Mouse (Mus musculus) granulocyte monocyte progenitor cell, adult 5-6 weeks (primary cell): ENCODE data around the gene Atg2b. TPM values are rescaled to one million over a fixed set of nuclear protein-coding genes. Genes with fewer than 3 reads are reported as not detected.
A peak's percentile ranks its signal among the peaks of the same experiment; 100 is the strongest.

Experiments
- ATAC-seq: replicated peaks from 2 replicates; pipeline ENCODE4 v1.8.0; 2016; ENCODE audit warnings: mild to moderate bottlenecking, moderate TSS enrichment, inconsistent platforms; ENCODE audit not compliant: poor library complexity, severe bottlenecking
- total RNA-seq, 2 experiments: library from RNA; stranded (forward) in 1 of 2; stranded (reverse) in 1 of 2; fragments of 200-712, 200-1000 nt in 1 of 2; fragments of >200 nt in 1 of 2; fragmentation: Nextera tagmentation in 1 of 2; gene quantifications; 2 replicates each; pipeline ENCODE4 v1.2.3; 2014 to 2017

The Atg2b gene
- total RNA-seq (2014; fragmentation: Nextera tagmentation) = 38.3 and 40.6 TPM in 2 replicates
- total RNA-seq (2017) = 18.9 and 21.2 TPM in 2 replicates

GRCm38 (mm10) chr12:105685001-105685691, at the start of gene Atg2b:
Atg2b (minus strand) TSS chr12:105685211.
- ATAC-seq = peak; percentile 78

- peak; percentile 62 for ATAC-seq
Measured at GRCm38 (mm10) chr12:105733370-105734159, 48.6 kb upstream of the Atg2b start.

- peak; percentile 44; the same call in 1 of the 2 replicates for ATAC-seq
Measured at GRCm38 (mm10) chr12:105730851-105731460, 45.9 kb upstream of the Atg2b start.

GRCm38 (mm10) chr12:105727964-105728363, 43.0 kb upstream of the Atg2b start:
- ATAC-seq = peak; percentile 61

- no peak for ATAC-seq
Measured at GRCm38 (mm10) chr12:105727268-105727667, 42.3 kb upstream of the Atg2b start.

GRCm38 (mm10) chr12:105725736-105726135, 40.7 kb upstream of the Atg2b start:
- ATAC-seq = no peak

- ATAC-seq = no peak
Measured at GRCm38 (mm10) chr12:105724616-105725015, 39.6 kb upstream of the Atg2b start.

GRCm38 (mm10) chr12:105722657-105723056, 37.6 kb upstream of the Atg2b start:
- peak; percentile 73 for ATAC-seq

- no peak for ATAC-seq
Measured at GRCm38 (mm10) chr12:105721452-105722132, 36.6 kb upstream of the Atg2b start.

GRCm38 (mm10) chr12:105720196-105720595, 35.2 kb upstream of the Atg2b start:
- ATAC-seq = no peak

GRCm38 (mm10) chr12:105718616-105719015, 33.6 kb upstream of the Atg2b start:
- ATAC-seq = no peak

- ATAC-seq = peak; percentile 100
Measured at GRCm38 (mm10) chr12:105705799-105706487, 20.9 kb upstream of the Atg2b start, which contains the start of gene Ak7. Ak7 (plus strand) TSS chr12:105705976.

- ATAC-seq = no peak
Measured at GRCm38 (mm10) chr12:105700433-105700832, 15.4 kb upstream of the Atg2b start.

GRCm38 (mm10) chr12:105697104-105697780, 12.2 kb upstream of the Atg2b start:
- 0 out of 2 replicates have a peak, but pooled peaks have one; percentile 35 for ATAC-seq

GRCm38 (mm10) chr12:105695848-105696247, 10.8 kb upstream of the Atg2b start:
- ATAC-seq = no peak

- ATAC-seq = no peak
Measured at GRCm38 (mm10) chr12:105694021-105694420, 9.0 kb upstream of the Atg2b start.

- ATAC-seq = no peak
Measured at GRCm38 (mm10) chr12:105689435-105689834, 4.4 kb upstream of the Atg2b start.

- ATAC-seq = peak; percentile 56
Measured at GRCm38 (mm10) chr12:105688546-105688945, 3.5 kb upstream of the Atg2b start.

GRCm38 (mm10) chr12:105687416-105687815, 2.4 kb upstream of the Atg2b start:
- ATAC-seq = no peak
